Mouse (Mus musculus) heart, postnatal 14 days (tissue): ENCODE data around the gene Ptp4a2. TPM values are rescaled to one million over a fixed set of nuclear protein-coding genes. Genes with fewer than 3 reads are reported as not detected.
A peak's percentile ranks its signal among the peaks of the same experiment; 100 is the strongest.
"Not testable (repeated sequence)": the region's sequence is repeated elsewhere in the genome, so short reads cannot be mapped to it uniquely, and the experiment has no call there.

Source experiments
- DNase-seq, 2 experiments: peaks; one replicate each; pipeline ENCODE4 v3.0.0; 2021 to 2022
- intact Hi-C: fragments of 180-260 bp; cut with DNase I; formaldehyde crosslinking; loops from one replicate; pipeline ENCODE4 v1.15.1; 2025
- microRNA-seq, 2 experiments: library from miRNA; unstranded; fragments of <30 nt; microRNA quantifications; one replicate each; pipeline ENCODE4 v1.2.0; 2021 to 2022
- total RNA-seq, 2 experiments: library from RNA; stranded (reverse); gene quantifications; 2 replicates each; pipeline ENCODE4 v1.2.3; 2021

Gene Ptp4a2
- total RNA-seq, 2 experiments from 2014 or later: 212 to 215 TPM

GRCm38 (mm10) chr4:129877967-129878655 lies 67.1 kb downstream of the Ptp4a2 start:
- DNase-seq: no peak
- intact Hi-C loops: loop anchor here (5.0 kb wide), 1 partner anchor 49 kb away; the partner anchor contains the start of gene Spocd1

- intact Hi-C loops: loop anchor here (5.0 kb wide), 1 partner anchor 49 kb away; the partner anchor contains the start of gene Spocd1
Measured at GRCm38 (mm10) chr4:129878656-129879145, 67.7 kb downstream of the Ptp4a2 start.

GRCm38 (mm10) chr4:129879206-129879780 lies 68.3 kb downstream of the Ptp4a2 start:
- intact Hi-C loops: loop anchor here (5.0 kb wide), 1 partner anchor 48 kb away; the partner anchor contains the start of gene Spocd1
- no peak for DNase-seq

More at GRCm38 (mm10) chr4:129878656-129879145, 67.7 kb downstream of the Ptp4a2 start:
- DNase-seq: no peak

- intact Hi-C loops: no loop called here
- no peak for DNase-seq
Measured at GRCm38 (mm10) chr4:129880615-129881014, 69.6 kb downstream of the Ptp4a2 start.

GRCm38 (mm10) chr4:129881661-129882060 lies 70.6 kb downstream of the Ptp4a2 start:
- intact Hi-C loops: no loop called here
- DNase-seq: no peak

- peak; percentile 50 to 65 for DNase-seq
- intact Hi-C loops: no loop called here
Measured at GRCm38 (mm10) chr4:129882555-129883293, 71.7 kb downstream of the Ptp4a2 start.

- no peak for DNase-seq
- intact Hi-C loops: no loop called here
Measured at GRCm38 (mm10) chr4:129884041-129884930, 73.3 kb downstream of the Ptp4a2 start.

- intact Hi-C loops: no loop called here
- DNase-seq: no peak
Measured at GRCm38 (mm10) chr4:129889661-129890060, 78.6 kb downstream of the Ptp4a2 start.

GRCm38 (mm10) chr4:129890094-129890493 lies 79.1 kb downstream of the Ptp4a2 start:
- DNase-seq: no peak
- intact Hi-C loops: no loop called here

- DNase-seq: no peak
- intact Hi-C loops: no loop called here
Measured at GRCm38 (mm10) chr4:129894861-129895260, 83.8 kb downstream of the Ptp4a2 start.

GRCm38 (mm10) chr4:129898815-129899214 lies 87.8 kb downstream of the Ptp4a2 start:
- intact Hi-C loops, DNase-seq: not testable (repeated sequence)

Small RNA genes lying within 50 kb of the gene (microRNA-seq; reads per million reads assigned to microRNA genes)
- 0 reads per million in 2 experiments for gene Gm28017

Other genes starting within 250 kb of the Ptp4a2 start
- 10 to 100 TPM in 1 of 2 experiments, 1 to 10 TPM in 1; 1.4 to 20.4 TPM for gene Lck, start 237.6 kb upstream of the Ptp4a2 start, total RNA-seq
- gene Fam167b, start 232.7 kb upstream of the Ptp4a2 start, total RNA-seq: under 1 TPM; 0.53 to 0.83 TPM
- gene Eif3i, start 210.6 kb upstream of the Ptp4a2 start, total RNA-seq: 100 to 1,000 TPM; 114 to 128 TPM
- 10 to 100 TPM; 46.8 to 51.3 TPM for gene Tmem234, start 210.6 kb upstream of the Ptp4a2 start, total RNA-seq
- gene Dcdc2b, start 197.0 kb upstream of the Ptp4a2 start, total RNA-seq: 1 to 10 TPM; 1.2 TPM
- gene Iqcc, start 192.1 kb upstream of the Ptp4a2 start, total RNA-seq: 10 to 100 TPM; 16.3 to 17.6 TPM
- gene Ccdc28b, start 187.3 kb upstream of the Ptp4a2 start, total RNA-seq: 10 to 100 TPM; 40.7 to 46.5 TPM
- gene Txlna, start 170.2 kb upstream of the Ptp4a2 start, total RNA-seq: 10 to 100 TPM; 28.0 to 28.6 TPM
- gene Kpna6, start 138.5 kb upstream of the Ptp4a2 start, total RNA-seq: 10 to 100 TPM; 69.9 to 72.4 TPM
- gene Tmem39b, start 114.4 kb upstream of the Ptp4a2 start, total RNA-seq: 1 to 10 TPM; 4.8 to 5.3 TPM
- gene Khdrbs1, start 68.9 kb upstream of the Ptp4a2 start, total RNA-seq: 10 to 100 TPM; 44.2 to 49.3 TPM
- not detected for gene Spocd1, start 118.0 kb downstream of the Ptp4a2 start, total RNA-seq
- gene Adgrb2, start 173.7 kb downstream of the Ptp4a2 start, total RNA-seq: 1 to 10 TPM; 2.2 to 2.3 TPM
- 10 to 100 TPM; 13.9 to 19.7 TPM for gene Col16a1, start 236.6 kb downstream of the Ptp4a2 start, total RNA-seq